Mouse (Mus musculus): ENCODE results near the gene Znrf1. TPM values are rescaled to one million over a fixed set of nuclear protein-coding genes. Genes with fewer than 3 reads are reported as not detected.
A peak's percentile ranks its signal among the peaks of the same experiment; 100 is the strongest.

Znrf1 gene
- total RNA-seq, 2 experiments from 2014 or later, result 31.0 to 36.3 TPM

GRCm38 (mm10) chr8:111531191-111531590 is 4.7 kb upstream of the Znrf1 start:
- no peak for DNase-seq (ENCODE audit: low spot score in 2 of 2)

- DNase-seq (ENCODE audit: low spot score in 2 of 2), result no peak
Measured at GRCm38 (mm10) chr8:111531621-111532020, 4.3 kb upstream of the Znrf1 start.

- DNase-seq (ENCODE audit: low spot score in 2 of 2), result no peak
Measured at GRCm38 (mm10) chr8:111533503-111533902, 2.4 kb upstream of the Znrf1 start.

- DNase-seq (ENCODE audit: low spot score in 2 of 2), result no peak
Measured at GRCm38 (mm10) chr8:111535491-111535890, 406 bp upstream of the Znrf1 start.

- DNase-seq (ENCODE audit: low spot score in 2 of 2), result peak; percentile 35 to 44
Measured at GRCm38 (mm10) chr8:111536978-111537764, 1.3 kb downstream of the Znrf1 start.

- DNase-seq (ENCODE audit: low spot score in 2 of 2), result no peak
Measured at GRCm38 (mm10) chr8:111537765-111538158, 1.9 kb downstream of the Znrf1 start.

GRCm38 (mm10) chr8:111538194-111538593 is 2.3 kb downstream of the Znrf1 start:
- no peak for DNase-seq (ENCODE audit: low spot score in 2 of 2)

- DNase-seq (ENCODE audit: low spot score in 2 of 2), result peak in 1 of 2 experiments; percentile 23
Measured at GRCm38 (mm10) chr8:111539422-111540076, 3.7 kb downstream of the Znrf1 start.

GRCm38 (mm10) chr8:111543712-111544380 is 7.9 kb downstream of the Znrf1 start:
- DNase-seq (ENCODE audit: low spot score in 2 of 2), result no peak

GRCm38 (mm10) chr8:111545406-111546156 is 9.7 kb downstream of the Znrf1 start:
- DNase-seq (ENCODE audit: low spot score in 2 of 2), result no peak

- no peak for DNase-seq (ENCODE audit: low spot score in 2 of 2)
Measured at GRCm38 (mm10) chr8:111547144-111547543, 11.2 kb downstream of the Znrf1 start.

- no peak for DNase-seq (ENCODE audit: low spot score in 2 of 2)
Measured at GRCm38 (mm10) chr8:111548201-111548600, 12.3 kb downstream of the Znrf1 start.

- DNase-seq (ENCODE audit: low spot score in 2 of 2), result no peak
Measured at GRCm38 (mm10) chr8:111550002-111550870, 14.3 kb downstream of the Znrf1 start.

- DNase-seq (ENCODE audit: low spot score in 2 of 2), result no peak
Measured at GRCm38 (mm10) chr8:111551511-111552130, 15.7 kb downstream of the Znrf1 start.

- no peak for DNase-seq (ENCODE audit: low spot score in 2 of 2)
Measured at GRCm38 (mm10) chr8:111561824-111562223, 25.9 kb downstream of the Znrf1 start.

- no peak for DNase-seq (ENCODE audit: low spot score in 2 of 2)
Measured at GRCm38 (mm10) chr8:111562274-111562803, 26.4 kb downstream of the Znrf1 start.

- no peak for DNase-seq (ENCODE audit: low spot score in 2 of 2)
Measured at GRCm38 (mm10) chr8:111563075-111563474, 27.2 kb downstream of the Znrf1 start.

- DNase-seq (ENCODE audit: low spot score in 2 of 2), result no peak
Measured at GRCm38 (mm10) chr8:111563687-111564086, 27.8 kb downstream of the Znrf1 start.

GRCm38 (mm10) chr8:111564093-111564492 is 28.2 kb downstream of the Znrf1 start:
- DNase-seq (ENCODE audit: low spot score in 2 of 2), result no peak
